Mouse (Mus musculus): ENCODE measurements around the gene Il11ra1. TPM values are rescaled to one million over a fixed set of nuclear protein-coding genes. Genes with fewer than 3 reads are reported as not detected.

The Il11ra1 gene
- polyA plus RNA-seq, 1 experiment from 2014 or later, result 40.6 TPM

DNA sequence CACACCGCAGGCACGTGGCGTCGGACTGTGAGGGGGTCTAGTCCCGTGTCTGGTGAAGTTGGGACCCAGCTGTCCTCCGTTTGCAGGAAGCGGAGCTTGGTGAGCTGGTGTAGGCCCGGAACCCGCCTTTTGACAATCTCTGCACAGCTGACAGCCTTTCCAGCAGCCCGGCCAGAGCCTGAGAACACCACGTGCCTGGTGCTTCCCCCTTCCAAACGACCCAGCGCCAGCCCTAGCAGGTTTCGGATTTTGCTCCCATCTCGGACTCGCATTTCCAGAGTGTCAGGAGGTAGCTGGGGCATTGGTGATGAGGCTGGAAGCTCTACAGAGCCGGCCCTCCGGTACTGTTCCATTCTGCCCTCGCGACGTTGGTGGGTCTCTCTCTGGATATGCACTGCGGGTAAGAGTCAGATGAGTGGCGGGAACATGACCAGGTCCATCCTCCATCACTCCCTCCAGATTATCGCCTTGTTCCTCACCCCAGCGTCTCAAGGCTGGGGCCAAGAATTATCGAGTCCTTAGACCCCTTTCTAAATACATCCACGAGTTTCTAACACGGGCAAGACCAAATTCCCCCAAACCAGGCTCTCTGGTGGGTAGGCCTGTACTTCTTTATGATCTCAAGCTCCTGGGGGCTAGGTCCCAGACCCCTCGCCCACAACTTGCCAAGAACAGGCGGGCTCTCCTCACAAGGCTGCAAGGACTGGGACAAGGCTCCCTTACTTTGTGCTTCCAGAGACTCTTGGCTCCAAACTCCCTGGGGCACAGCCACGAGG, 12.8 kb downstream of the Il11ra1 start:
- ATAC-seq (ENCODE audit: low FRiP score), result peak; percentile 5; the same call in 1 of the 2 replicates
- Histone ChIP-seq H3K36me3 (replicated peaks; ENCODE audit: control insufficient read depth, insufficient read depth) (peaks cover 26% of the 10 kb centered on the region), H3K9me3 (ENCODE audit: control insufficient read depth, low read length) (no peaks in the 10 kb centered on the region)

DNA sequence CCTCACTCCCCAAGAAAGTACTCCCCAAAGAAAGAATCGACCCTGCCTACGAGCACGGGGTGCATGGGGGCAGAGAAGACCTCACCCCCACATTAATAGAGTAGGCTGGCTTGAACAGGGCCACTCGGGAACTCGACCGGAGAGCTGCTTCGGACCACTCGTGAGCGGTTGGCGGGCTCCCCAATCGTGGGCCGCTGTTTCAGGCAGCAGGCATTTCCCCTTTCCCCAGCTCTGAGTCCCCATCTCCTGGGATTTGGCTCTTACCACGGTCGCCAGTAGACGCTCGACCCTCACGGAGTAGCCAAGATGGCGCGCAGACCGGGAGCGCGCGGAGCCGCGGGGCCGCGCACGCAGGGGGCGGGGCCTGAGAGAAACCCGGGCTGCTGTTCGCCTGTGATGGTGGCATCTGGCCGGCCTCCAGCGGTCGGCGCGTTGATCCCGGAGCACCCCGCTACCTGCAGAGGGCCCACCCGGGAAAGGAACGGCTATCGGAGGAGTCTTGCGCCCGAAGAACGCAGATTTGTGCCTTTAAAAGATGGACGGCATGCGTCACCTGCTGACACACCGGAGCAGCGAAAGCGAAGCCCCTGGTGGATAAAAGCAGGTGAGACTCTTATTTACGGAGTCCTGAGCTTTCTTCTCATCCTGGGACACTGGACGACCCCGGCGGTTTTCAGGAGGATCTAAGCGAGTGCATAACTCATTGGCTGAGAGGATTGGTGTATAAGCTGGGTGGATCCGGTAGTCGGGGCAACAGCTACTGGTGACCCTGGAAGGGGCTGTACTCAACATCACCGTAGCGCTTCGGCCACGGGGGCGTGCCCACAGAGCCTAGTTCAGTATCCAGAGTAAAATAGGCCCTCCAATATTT, 13.6 kb downstream of the Il11ra1 start, which contains the start of gene Rpp25l:
Gene Rpp25l, minus strand, starts transcription at position 338 of the 871 bp plus-strand sequence.
- H3K9ac ChIP-seq, result peak within 1 kb of the TSS; percentile 93
- peaks cover 33% of the 10 kb centered on the region for H3K36me3 ChIP-seq (replicated peaks; ENCODE audit: control insufficient read depth, insufficient read depth)
- DNase-seq (ENCODE audit: low spot score), result peak; percentile 88
- no peaks in the 10 kb centered on the region for H3K27me3 ChIP-seq (ENCODE audit: control insufficient read depth, insufficient read depth, low read length)
- ATAC-seq (ENCODE audit: low FRiP score), result peak; percentile 77
- H3K9me3 ChIP-seq (ENCODE audit: control insufficient read depth, low read length), result no peaks in the 10 kb centered on the region
- peak within 1 kb of the TSS; percentile 77 for H3K27ac ChIP-seq
- WGBS, result under 1% methylated on average over 61 of the region's 61 CpGs
- H3K4me3 ChIP-seq (replicated peaks; ENCODE audit: low read length), result peak within 1 kb of the TSS; percentile 79
- H3K4me2 ChIP-seq (replicated peaks), result peak within 1 kb of the TSS; percentile 81
- peaks cover 26% of the 10 kb centered on the region for H3K4me1 ChIP-seq (replicated peaks; ENCODE audit: control insufficient read depth, insufficient read depth, low read length)

More for the DNA sequence above, 12.8 kb downstream of the Il11ra1 start:
- Histone ChIP-seq H3K9ac (peak overlapping the region; percentile 93), H3K4me3 (replicated peaks; ENCODE audit: low read length) (peak overlapping the region; percentile 79), H3K4me2 (replicated peaks) (peak overlapping the region; percentile 81), H3K27ac (peak overlapping the region; percentile 77), H3K4me1 (replicated peaks; ENCODE audit: control insufficient read depth, insufficient read depth, low read length) (peaks cover 33% of the 10 kb centered on the region), H3K27me3 (ENCODE audit: control insufficient read depth, insufficient read depth, low read length) (no peaks in the 10 kb centered on the region)
- no peak for DNase-seq (ENCODE audit: low spot score)
- 41% methylated on average over 31 of the region's 31 CpGs for WGBS

DNA sequence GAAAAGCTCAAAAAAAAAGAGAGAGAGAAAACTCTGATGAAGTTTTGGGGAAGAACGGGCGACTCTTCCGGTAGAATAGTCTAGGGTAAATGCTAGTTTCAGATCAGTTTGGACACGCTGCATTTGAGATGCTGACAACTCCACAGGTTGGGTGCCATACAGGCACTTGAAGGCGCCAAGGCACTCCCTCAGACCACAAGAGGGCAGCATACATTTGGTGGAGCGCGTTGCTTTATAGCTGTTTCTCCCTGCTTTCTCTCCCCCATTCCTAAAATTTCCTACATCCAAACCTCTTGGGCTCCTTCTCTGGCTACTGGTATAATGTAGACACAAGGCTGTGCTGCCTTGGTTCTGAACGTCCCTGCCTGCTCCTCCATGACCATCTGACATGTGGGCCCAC, 14.5 kb downstream of the Il11ra1 start:
- H3K9ac ChIP-seq, result no peak overlapping the region
- peak overlapping the region; percentile 79 for H3K4me3 ChIP-seq (replicated peaks; ENCODE audit: low read length)
- no peaks in the 10 kb centered on the region for H3K9me3 ChIP-seq (ENCODE audit: control insufficient read depth, low read length)
- H3K36me3 ChIP-seq (replicated peaks; ENCODE audit: control insufficient read depth, insufficient read depth), result peaks cover 39% of the 10 kb centered on the region
- DNase-seq (ENCODE audit: low spot score) (peak; percentile 85), ATAC-seq (ENCODE audit: low FRiP score) (no peak; the same call in 1 of the 2 replicates)
- H3K4me1 ChIP-seq (replicated peaks; ENCODE audit: control insufficient read depth, insufficient read depth, low read length), result peaks cover 26% of the 10 kb centered on the region
- no peak overlapping the region for H3K27ac ChIP-seq
- H3K27me3 ChIP-seq (ENCODE audit: control insufficient read depth, insufficient read depth, low read length), result no peaks in the 10 kb centered on the region
- WGBS, result 15% methylated on average over 8 of the region's 8 CpGs
- H3K4me2 ChIP-seq (replicated peaks), result peak overlapping the region; percentile 81

DNA sequence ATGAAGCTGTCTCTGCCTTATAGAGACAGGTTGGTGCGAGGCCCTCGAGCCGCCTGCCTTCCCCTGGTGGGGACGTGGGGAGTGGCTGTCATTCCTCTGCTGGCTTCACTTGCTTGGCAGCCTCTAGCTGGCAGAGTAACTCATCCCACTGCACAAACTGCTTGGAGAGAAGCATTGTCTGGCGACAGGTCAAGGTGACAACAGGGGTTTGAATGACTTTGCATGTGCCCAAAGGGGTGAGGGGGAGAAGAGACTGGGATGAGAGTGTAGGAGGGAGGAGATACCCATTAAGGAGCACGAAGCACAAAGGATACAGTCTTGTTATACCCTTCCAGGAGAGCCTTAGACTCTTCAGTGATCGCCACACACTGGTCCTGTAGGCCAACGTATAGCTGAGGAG, 15.3 kb downstream of the Il11ra1 start:
- ATAC-seq (ENCODE audit: low FRiP score), result no peak
- Histone ChIP-seq H3K4me3 (replicated peaks; ENCODE audit: low read length) (no peak overlapping the region), H3K9me3 (ENCODE audit: control insufficient read depth, low read length) (no peaks in the 10 kb centered on the region), H3K9ac (no peak overlapping the region), H3K4me1 (replicated peaks; ENCODE audit: control insufficient read depth, insufficient read depth, low read length) (peaks cover 26% of the 10 kb centered on the region), H3K36me3 (replicated peaks; ENCODE audit: control insufficient read depth, insufficient read depth) (peaks cover 47% of the 10 kb centered on the region), H3K4me2 (replicated peaks) (no peak overlapping the region), H3K27me3 (ENCODE audit: control insufficient read depth, insufficient read depth, low read length) (no peaks in the 10 kb centered on the region), H3K27ac (no peak overlapping the region)
- no peak for DNase-seq (ENCODE audit: low spot score)
- WGBS, result 84% methylated on average over 8 of the region's 8 CpGs

DNA sequence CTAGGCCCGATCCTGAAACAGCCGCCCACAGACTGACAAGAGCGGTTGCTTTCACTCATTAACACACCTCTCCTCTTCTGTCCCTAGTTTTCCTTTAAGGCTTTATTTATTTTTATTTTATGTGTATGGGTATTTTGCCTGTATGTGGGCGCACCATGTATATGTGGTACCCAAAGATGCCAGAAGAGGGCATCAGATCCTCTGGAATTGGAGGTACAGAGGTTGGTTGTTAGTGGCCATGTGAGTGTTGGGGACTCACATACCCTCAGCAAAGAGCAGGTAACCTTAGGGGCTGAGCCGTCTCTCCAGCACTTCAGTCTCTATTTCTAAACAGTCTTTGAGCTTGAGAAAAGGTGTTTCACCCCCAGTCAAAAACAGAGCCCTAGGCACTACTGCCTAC, 15.8 kb downstream of the Il11ra1 start:
- Histone ChIP-seq H3K9me3 (ENCODE audit: control insufficient read depth, low read length) (no peaks in the 10 kb centered on the region), H3K27ac (no peak overlapping the region), H3K27me3 (ENCODE audit: control insufficient read depth, insufficient read depth, low read length) (no peaks in the 10 kb centered on the region), H3K9ac (no peak overlapping the region), H3K4me2 (replicated peaks) (no peak overlapping the region), H3K4me1 (replicated peaks; ENCODE audit: control insufficient read depth, insufficient read depth, low read length) (peaks cover 26% of the 10 kb centered on the region), H3K36me3 (replicated peaks; ENCODE audit: control insufficient read depth, insufficient read depth) (peaks cover 52% of the 10 kb centered on the region), H3K4me3 (replicated peaks; ENCODE audit: low read length) (no peak overlapping the region)
- WGBS, result 90% methylated on average over 5 of the region's 5 CpGs
- no peak for DNase-seq (ENCODE audit: low spot score)
- no peak for ATAC-seq (ENCODE audit: low FRiP score)

DNA sequence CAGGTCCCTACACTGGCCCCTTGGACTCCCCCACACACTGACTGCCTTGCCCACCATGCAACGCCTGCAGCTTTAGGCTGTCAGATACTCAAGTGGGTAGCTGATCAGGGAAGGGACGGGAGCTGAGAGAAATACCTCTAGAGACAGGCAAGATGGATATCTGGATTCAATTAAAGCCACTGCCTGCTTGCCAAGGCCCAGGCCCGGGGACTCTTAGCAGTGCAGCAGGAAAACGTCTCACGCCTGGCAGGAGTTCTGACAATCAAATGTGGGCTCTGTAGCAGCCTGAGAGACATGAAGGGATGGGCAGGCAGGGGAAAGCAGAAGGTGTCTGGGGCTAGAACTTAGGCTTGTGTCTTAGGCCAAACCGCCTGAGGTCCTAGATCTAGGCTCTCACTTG, 17.0 kb downstream of the Il11ra1 start:
- H3K9me3 ChIP-seq (ENCODE audit: control insufficient read depth, low read length), result no peaks in the 10 kb centered on the region
- no peak for DNase-seq (ENCODE audit: low spot score)
- no peak overlapping the region for H3K27ac ChIP-seq
- ATAC-seq (ENCODE audit: low FRiP score), result no peak
- peaks cover 24% of the 10 kb centered on the region for H3K4me1 ChIP-seq (replicated peaks; ENCODE audit: control insufficient read depth, insufficient read depth, low read length)
- H3K9ac ChIP-seq, result no peak overlapping the region
- no peak overlapping the region for H3K4me3 ChIP-seq (replicated peaks; ENCODE audit: low read length)
- H3K36me3 ChIP-seq (replicated peaks; ENCODE audit: control insufficient read depth, insufficient read depth), result peaks cover 55% of the 10 kb centered on the region
- no peaks in the 10 kb centered on the region for H3K27me3 ChIP-seq (ENCODE audit: control insufficient read depth, insufficient read depth, low read length)
- H3K4me2 ChIP-seq (replicated peaks), result no peak overlapping the region
- 68% methylated on average over 6 of the region's 6 CpGs for WGBS

DNA sequence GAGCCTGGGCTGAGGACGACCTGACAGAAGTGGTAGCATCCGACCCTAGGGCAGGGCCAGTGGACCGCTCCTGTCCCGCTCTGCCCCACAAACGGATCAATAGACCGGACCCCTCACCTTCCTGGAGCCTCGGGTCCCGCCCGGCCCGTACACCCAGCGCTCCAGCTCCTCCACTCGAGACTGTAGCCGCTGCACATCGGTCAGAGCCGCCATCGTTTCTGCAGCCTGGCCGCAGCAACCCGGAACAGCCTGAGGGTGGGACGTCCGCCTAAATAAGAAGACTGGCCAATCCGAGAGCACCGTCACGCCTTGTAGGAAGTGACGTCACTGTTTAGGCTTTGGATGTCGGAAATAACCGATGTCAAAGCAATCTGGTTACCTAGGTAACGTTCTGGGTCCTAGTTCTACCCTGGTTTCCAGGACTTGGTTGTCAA, 23.1 kb downstream of the Il11ra1 start, which contains the start of gene Dctn3:
Gene Dctn3, minus strand, starts transcription at position 253 of the 434 bp plus-strand sequence.
- WGBS, result under 1% methylated on average over 27 of the region's 27 CpGs
- H3K36me3 ChIP-seq (replicated peaks; ENCODE audit: control insufficient read depth, insufficient read depth), result peaks cover 26% of the 10 kb centered on the region
- DNase-seq (ENCODE audit: low spot score) (peak; percentile 96), ATAC-seq (ENCODE audit: low FRiP score) (peak; percentile 95)
- H3K9me3 ChIP-seq (ENCODE audit: control insufficient read depth, low read length), result no peaks in the 10 kb centered on the region
- H3K4me1 ChIP-seq (replicated peaks; ENCODE audit: control insufficient read depth, insufficient read depth, low read length), result peaks cover 26% of the 10 kb centered on the region
- peak within 1 kb of the TSS; percentile 84 for H3K4me2 ChIP-seq (replicated peaks)
- H3K27me3 ChIP-seq (ENCODE audit: control insufficient read depth, insufficient read depth, low read length), result peaks cover 42% of the 10 kb centered on the region
- H3K4me3 ChIP-seq (replicated peaks; ENCODE audit: low read length), result peak within 1 kb of the TSS; percentile 66
- peak within 1 kb of the TSS; percentile 84 for H3K9ac ChIP-seq
- peak within 1 kb of the TSS; percentile 59 for H3K27ac ChIP-seq

DNA sequence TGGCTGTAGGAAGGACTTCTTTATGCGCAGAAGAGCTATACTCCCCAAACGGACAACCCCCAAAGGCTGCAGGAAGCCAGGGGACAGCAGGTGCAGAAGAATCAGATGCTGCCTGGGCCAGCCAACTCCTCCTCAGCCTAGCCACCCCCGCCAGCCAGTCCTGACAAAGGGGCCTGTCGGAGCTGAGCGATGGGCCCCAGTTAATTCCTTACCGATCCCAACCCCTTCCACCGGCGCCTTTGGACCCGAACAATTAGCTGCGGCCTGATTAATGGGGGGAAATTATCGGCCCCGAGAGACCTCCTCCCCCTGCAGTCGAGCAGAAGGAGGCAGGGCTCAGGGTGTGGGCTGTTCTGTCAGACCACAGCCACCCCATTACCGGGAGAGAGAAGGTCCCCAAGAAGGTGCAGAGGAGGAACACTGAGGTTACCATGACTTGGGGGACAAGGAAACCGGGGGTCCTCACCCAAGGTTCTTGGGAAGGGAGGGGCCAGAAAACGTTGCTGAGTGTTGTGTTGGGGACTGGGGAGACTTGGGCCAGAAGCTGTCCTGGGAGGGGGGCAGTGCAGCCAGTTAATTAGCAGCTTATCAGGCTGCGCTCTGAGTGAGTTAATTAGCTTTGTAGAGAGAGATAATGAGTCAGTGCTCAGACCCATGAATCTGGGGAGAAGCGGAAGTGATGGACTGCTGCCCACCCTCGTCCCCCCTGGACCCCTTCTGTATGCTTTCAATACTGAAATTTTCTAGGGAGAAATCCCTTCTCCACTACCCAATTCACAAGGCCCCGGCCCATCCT, 27.2 kb downstream of the Il11ra1 start:
- DNase-seq (ENCODE audit: low spot score), result no peak
- Histone ChIP-seq H3K4me2 (replicated peaks) (0 out of 2 replicates have a peak overlapping the region, but pooled peaks have one; percentile 42), H3K27ac (peak overlapping the region; percentile 5; the same call in 1 of the 2 replicates), H3K27me3 (ENCODE audit: control insufficient read depth, insufficient read depth, low read length) (peaks cover 78% of the 10 kb centered on the region), H3K4me1 (replicated peaks; ENCODE audit: control insufficient read depth, insufficient read depth, low read length) (peaks cover 29% of the 10 kb centered on the region), H3K4me3 (replicated peaks; ENCODE audit: low read length) (no peak overlapping the region), H3K9ac (no peak overlapping the region; the same call in 1 of the 2 replicates), H3K9me3 (ENCODE audit: control insufficient read depth, low read length) (no peaks in the 10 kb centered on the region), H3K36me3 (replicated peaks; ENCODE audit: control insufficient read depth, insufficient read depth) (no peaks in the 10 kb centered on the region)
- WGBS, result 10% methylated on average over 20 of the region's 20 CpGs
- ATAC-seq (ENCODE audit: low FRiP score), result no peak
